Mouse (Mus musculus): ENCODE measurements around the gene Pum1.

Gene Pum1

DNA sequence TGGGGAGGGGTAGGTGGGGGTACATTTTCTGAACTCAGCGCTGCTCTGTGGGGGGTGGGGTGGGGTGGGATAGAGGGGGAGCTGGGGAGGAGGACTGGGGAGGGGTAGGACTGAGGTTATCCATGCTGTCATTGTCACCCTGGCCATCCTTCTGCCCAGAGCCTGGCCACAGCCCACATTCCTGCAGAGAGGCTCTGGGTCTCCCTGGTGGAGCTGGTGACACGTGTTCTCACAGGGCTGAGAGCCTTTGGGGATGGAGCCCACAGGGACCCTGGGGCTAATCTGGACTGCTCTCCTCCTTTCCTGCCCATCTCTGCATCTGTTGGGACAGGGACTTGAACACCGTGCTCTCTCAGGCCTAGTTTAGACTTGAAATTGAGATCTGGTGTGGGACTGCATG is 147.7 kb downstream of the Pum1 start:
- in situ Hi-C loops (cut with MboI, MseI), result loop anchor here (10.0 kb wide), 1 partner anchor 236 kb away; the partner anchor contains the start of gene Nkain1

DNA sequence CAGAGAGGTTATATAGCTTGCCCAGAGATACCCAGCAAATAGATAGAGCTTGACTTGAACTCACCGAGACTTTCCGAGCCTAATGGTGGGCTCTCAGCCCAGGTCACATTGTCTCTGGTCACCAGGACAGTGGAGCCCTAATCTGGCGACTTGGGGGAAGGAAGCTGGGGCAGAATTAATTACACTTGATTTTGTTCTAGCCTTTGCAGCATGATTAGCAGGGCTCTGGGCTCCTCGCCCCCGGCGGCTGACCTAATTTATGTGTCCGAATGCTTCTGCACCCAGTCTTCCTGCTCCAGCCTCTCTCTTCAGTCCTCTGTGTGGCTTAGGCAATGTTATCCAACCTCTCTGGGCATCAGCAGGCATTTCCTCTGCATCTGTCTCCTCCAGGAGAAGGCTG is 148.3 kb downstream of the Pum1 start:
- in situ Hi-C loops (cut with MboI, MseI), result loop anchor here (10.0 kb wide), 1 partner anchor 237 kb away; the partner anchor contains the start of gene Nkain1

DNA sequence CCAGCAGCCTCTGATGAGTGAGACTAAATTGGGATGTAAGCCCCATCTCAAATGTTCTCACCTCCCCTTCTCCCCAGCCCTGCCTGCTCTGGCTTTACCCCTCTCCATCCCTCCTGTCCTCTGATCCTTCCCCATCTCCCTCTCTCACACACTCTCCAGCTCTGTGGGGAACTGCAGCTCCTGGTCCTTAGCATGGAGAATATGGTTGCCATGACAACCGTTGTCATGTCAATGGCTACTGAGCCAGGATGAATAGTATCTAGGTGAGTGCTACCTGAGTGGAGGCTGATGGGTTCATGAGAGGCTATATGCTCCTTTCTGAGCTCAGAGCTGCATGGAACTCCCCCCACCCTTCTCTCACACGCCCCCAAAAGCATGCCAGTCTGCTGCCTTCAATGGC is 150.8 kb downstream of the Pum1 start:
- in situ Hi-C loops (cut with MboI, MseI), result loop anchor here (10.0 kb wide), 1 partner anchor 239 kb away; the partner anchor contains the start of gene Nkain1

DNA sequence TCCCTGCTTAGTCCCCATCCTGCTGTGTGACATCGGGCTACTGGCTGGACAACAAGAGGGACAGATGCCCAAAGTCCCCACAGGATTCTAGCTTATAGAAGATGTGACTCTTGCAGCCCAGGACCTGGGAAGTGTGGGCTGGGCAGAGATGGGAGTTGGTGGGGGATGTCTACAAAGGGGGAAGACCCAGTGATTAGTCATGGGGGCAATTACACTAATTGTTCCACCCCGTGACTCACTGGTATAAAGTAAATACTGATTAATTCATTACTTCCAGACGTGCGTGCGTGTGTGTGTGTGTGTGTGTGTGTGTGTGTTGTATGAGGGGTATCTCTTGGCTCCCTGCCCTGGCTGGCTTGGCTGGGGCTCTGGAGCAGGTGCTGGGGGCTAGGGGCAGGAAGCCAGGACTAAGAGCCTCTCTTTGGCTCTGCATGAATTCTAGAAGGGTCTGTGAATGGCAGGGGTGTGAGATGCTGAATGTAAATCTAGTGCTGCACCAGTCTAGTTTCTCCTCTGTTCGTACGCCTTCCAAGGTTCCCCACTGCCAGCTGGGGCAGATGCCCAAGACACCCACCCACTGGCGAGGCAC is 151.7 kb downstream of the Pum1 start:
- in situ Hi-C loops (cut with MboI, MseI), result loop anchor here (10.0 kb wide), 1 partner anchor 240 kb away; the partner anchor contains the start of gene Nkain1

DNA sequence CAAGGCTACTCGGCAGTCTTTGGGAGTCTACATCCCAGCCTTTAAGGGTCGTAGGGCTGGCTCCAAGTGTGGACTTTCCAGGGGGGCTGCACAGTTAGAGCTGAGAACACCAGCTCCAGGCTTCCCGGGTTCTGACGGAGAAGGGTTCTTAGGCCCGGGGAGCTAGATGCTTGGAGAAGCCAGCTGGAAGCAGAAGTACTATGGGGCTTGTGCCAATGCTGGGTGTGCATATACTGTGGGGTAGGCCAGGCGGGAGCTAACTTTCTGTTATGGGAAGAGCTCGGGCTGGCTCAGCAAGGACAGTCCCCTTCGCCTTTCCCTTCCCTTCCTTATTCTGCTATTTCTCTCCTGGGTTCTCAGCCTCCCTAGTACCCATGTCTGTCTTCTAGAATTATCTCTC is 152.7 kb downstream of the Pum1 start:
- in situ Hi-C loops (cut with MboI, MseI), result loop anchor here (10.0 kb wide), 1 partner anchor 241 kb away; the partner anchor contains the start of gene Nkain1

DNA sequence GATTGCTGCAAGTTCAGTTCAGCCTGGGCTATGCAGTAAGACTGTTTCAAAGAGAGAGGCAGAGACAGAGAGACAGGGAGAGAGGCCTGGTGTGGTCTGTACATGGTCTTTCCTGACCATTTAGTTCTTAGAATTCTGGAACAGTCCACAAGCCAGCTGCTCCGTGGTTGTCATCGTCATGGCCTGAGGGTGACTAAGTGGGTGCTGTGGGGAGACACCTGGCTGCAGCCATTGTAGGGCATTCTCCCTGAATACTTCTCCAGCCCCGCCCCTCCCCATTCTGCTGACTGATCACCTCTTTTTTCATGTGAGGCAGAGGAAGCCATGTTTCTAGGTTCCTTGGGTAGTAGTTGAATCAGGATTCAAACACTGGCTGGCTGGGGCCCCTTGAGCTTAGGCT is 156.7 kb downstream of the Pum1 start:
- in situ Hi-C loops (cut with MboI, MseI), result loop anchor here (10.0 kb wide), 1 partner anchor 245 kb away; the partner anchor contains the start of gene Nkain1

DNA sequence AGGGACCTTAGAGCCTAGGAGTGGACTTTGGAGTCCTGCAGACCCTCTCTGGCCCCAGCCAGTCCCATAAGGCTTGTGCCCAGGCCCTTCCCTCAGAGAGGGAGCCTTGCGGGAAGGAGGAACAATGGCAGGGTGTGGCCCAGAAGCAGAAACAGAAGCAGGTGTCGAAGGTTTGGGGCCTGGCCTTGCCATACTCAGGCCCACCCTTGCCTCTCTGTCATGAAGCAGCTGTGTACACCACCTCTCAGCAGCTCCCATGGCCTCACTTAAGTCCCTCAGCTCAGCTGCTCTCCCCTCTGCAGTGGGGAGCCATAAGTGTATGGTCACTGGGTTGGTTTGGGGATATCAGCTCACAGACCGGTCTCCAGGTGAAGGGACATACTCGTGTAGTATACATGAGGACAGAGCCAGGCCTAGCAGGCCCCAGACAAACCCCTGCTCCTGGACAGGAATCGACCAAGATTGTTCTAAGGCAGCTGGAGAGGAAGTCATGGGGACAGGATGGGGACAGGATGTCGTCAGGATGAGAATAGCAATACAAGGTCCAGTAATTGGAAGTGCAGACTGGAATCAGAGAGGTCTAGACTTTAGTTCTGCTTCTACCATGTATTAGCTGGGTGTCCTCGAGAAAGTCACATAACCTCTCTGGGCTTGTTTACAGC is 157.6 kb downstream of the Pum1 start:
- in situ Hi-C loops (cut with MboI, MseI), result no loop called here

DNA sequence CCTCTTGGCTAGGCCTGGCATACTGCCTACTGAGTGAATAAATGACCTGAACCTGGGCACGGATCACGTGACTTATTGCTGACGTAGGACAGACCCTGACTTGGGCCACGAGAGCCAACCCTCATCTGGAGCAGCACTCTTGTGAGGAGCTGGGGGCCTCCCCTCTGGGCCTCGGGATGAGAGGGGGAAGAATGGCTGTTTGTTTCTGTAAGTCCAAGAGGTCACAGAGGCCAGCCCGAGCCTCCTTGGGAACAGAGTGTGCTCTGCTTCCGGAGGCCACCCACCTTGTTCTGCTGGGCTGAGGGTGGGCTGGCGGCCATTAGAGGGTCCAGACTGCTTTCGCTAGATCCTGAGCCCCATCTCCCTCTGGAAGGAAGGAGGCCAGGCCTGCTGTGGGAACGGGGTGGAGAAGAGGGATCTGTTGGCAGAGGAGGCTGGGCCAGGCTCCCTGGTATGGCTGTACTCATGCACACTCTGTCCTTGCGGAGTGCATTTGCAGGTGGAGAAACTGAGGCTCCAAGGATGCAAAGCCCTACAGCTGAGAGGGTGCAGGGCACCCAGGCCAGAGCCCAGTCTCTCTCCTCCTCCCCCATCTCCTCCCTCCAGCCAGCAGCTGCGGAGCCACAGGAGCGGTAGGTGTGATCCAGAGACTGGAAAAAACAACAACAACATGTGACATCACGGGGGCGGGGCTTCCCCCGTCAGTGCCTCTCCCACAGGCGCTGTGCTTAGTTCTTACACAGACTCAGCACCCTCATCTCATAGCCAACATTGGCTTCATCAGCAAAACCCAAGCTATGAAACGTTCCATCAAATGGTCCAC is 165.9 kb downstream of the Pum1 start:
- in situ Hi-C loops (cut with MboI, MseI), result no loop called here
